Mouse (Mus musculus) inflammation-experienced regulatory T-cells, adult 6 months (primary cell): ENCODE results near the gene Ptprj. TPM values are rescaled to one million over a fixed set of nuclear protein-coding genes. Genes with fewer than 3 reads are reported as not detected.
"Not testable (repeated sequence)": the region's sequence is repeated elsewhere in the genome, so short reads cannot be mapped to it uniquely, and the experiment has no call there.

Experiments used
- ATAC-seq: one replicate; pipeline ENCODE4 v1.8.0; 2017
- polyA plus RNA-seq, 3 experiments: library from polyadenylated mRNA; unstranded; fragments of 100-300 nt; shearing (Covaris generic); gene quantifications; one replicate each; pipeline ENCODE4 v1.2.1; 2017

Gene Ptprj
- polyA plus RNA-seq, 3 experiments from 2014 or later: 4.2 to 5.4 (median 4.8) TPM

DNA sequence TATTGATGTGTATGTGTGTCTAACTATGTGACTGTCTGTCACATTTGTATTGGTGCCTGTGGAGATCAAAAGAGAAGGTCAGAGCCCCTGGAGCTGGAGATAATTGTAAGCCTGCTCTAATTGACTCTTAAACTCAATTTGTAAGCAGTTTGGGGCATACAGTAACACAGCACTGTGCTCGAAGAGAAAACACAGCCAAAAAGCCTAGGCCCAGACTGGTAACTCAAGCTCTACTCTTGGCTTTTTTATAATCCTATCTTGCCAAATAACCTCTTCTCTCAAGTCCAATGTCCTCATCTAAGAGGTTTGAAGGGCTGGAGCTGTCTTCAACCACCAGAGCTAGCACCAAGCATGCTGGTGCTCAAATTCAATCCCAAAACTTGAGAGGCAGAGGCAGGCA, 3.5 kb downstream of the Ptprj start:
- ATAC-seq: no peak

DNA sequence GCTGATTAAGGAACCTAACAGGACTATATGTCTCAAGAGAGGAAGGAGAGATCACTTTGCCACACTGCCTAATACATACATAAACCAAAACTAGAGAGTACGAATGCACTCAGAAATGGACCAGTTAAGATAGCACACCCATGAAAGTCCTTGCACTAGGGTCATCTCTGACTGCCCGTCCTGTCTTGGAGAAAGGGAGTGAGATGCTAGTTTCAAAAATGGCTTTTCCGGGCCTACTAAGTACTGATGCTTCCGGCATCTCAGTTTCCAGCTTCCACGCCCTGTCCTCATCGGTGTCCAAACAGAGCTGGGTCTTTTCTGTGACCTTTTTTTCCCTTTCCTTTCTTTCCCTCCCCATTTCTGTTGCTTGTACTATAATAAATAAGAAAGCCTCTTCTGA, 4.0 kb downstream of the Ptprj start:
- no peak for ATAC-seq

DNA sequence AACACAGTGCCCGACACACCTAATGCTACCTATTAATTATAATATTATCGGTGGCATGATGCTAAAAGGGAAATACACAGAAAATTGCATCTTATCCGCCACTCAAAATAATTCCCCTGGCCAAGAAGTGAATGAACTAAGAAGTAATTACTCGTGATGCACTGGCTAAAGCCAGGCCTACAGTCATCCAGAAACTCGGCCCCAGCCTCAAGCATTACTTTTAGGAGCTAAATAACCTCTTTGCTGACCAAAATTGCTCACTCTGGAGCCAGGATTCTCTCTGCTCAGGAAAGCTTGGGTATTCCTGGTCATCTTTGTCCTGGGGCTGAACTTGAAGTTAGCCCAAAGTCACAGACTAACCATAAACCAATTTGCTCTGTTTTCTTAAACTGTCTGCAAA, 4.7 kb downstream of the Ptprj start:
- no peak for ATAC-seq

DNA sequence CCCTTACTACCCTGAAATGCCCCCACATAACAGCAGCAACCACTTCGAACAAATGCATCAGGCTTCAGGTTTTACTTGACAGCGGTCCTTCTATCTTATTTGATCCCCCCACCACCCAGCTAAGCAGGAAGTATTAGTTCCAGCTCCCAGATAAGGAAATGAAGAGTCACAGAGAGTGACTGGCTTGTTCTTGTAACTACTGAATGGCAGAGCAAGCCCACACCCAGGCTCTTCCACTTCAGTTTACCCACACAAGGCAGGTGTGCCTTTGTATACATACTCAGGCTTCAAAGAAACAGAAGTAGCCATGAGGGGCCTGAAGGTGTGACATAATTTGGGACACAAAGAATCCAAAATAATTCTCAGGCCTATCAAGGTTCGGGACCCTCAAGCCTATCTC, 5.3 kb downstream of the Ptprj start:
- no peak for ATAC-seq

DNA sequence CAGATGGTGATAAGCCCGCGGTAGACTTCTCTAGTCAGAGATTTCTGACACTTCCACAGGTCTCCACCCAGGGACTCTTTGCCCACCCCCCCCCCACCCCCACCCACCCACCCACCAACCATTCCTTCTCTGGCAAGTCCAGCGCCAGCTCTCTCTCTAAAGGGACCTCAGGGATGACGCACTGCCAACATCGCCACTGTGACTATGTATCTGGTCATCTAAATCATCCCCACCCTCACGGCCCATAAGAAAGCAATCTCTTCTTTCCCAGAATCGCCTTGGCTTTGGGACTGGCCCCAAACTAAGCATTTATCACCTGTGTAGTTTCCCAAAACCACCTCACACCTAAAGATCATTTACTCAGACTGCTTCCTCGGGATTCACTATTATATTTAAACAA, 5.9 kb downstream of the Ptprj start:
- no peak for ATAC-seq

DNA sequence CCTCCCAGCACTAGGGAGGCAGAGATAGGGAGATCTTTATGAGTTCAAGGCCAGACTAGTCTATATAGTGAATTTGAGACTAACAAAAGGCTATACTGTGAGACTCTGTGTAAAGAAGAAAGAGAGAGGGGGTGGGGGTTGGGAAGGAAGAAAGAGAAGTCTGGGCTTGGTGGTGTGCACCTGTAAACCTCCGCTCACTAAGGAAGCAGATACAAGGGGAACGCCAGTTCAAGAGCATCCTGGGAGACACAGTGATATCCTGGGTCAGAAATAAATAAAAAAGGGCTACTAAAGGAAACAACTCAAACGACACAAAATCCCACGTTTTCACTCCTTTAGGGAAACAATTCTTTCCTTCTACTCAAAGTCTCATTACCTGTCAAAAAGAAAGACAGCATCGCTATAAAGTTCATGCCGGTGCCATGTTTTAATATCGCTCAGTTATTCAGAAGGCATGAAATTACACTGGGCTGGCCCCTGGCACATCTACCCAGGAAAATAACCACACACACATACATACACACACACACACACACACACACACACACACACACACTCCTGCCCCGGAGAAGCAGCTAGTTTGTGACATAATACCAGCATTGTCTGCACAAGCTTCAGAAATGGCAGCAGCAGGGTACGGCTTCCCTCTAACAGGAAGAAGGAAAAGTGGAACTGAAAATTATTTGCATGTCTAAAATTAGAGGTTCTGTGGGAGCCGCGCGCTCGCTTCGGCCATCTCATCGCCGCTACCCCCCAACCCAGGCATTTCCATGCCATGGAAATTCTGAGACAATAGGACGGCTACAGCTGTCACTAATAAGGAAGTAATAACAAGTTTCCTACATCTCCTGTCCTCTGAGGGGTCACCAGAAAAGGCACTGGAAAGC, 6.6 kb downstream of the Ptprj start:
- ATAC-seq: no peak

DNA sequence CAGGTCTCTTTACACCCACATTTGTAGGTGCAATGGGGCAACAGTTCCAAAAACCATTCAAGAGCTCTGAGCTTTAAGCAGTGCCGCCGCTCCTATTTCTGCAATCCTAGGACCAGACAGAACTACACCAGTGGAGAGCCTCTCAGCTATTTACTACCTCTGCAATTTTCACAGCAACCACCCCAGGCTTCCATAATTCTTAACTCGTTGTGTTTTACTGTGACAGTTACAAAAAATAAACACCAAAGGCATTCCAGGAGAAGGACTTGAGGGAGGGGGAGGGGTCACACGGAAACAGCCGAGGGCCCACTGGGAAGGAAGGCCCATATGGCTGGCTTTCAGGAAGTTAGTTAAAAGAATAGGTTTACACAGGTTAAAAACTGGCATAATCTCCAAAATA, 8.3 kb downstream of the Ptprj start:
- ATAC-seq: no peak

DNA sequence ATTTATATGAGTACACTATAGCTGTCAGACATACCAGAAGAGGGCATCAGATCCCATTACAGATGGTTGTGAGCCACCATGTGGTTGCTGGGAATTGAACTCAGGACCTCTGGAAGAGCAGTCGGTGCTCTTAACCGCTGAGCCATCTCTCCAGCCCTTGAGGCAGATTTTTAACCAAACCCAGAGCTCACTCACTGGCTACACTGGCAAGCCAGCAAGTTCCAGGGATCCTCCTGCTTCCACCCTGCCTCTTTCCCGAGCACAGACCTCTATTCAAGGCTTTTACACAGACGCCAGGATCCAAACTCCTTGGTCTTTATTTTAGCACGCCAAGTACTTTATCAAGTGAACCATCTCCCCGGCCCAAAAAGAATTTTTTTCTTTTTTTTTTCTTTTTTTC, 9.0 kb downstream of the Ptprj start:
- not testable (repeated sequence) for ATAC-seq

DNA sequence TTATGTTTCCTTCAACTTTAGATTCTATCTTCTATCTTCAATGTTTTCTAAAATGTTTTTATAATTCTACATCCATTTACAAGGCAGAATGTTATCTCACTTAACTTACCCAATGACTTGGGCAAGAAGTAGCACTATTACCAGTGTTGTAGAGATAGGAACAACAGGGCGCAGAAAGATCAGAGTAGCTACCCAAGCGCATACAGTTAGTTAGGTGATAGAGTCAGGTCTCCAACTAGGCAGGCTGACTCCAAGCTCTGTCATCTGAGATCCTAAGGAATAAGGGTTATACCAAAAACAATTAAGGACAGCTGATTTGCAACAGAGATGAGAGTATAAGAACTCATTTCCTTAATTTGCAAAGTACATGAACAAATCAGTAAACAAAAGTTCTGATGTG, 9.6 kb downstream of the Ptprj start:
- no peak for ATAC-seq

DNA sequence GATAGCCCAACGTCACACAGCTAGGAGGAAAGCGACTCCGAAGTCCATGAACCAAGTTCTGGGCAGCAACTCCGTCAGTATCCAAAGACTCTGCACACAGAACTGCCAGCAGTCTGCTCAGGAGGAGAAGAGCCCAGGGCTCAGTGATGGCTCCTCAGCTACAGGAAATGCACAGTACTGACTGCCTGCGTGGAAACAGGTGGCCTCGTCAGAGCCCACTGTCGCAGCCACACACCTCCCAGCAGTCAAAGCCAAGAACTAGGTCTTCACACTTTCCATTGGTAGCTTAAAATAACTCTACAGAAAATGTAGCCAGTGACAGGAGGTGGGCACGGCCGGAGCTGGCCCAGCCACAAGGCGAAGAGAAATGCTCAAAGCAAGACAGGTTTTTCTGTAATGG, 10.2 kb downstream of the Ptprj start:
- peak; percentile 78 for ATAC-seq

DNA sequence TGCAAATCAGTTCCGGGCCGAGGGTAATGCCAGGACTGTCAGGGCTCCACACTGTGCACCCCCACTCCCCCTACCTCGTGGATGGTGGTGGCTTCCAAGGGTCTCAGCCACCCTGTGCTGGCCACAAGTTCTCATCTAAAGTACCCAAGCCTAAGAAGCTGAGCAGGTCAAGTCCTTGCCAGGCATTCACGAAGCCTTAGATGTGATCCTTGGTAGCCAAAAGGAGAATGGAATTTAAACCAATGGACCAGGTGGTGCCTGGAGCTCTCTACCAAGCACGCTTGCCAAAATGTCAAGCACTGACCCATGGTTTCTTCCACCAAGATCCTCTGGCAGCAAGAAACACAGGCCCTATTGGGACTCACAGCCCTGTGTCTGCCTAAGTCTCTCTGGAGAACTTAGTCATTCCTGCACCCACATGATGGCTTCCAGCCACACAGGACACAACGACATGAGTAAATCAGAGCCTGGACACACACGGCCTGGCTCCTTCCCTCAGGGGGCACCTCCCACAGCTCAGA, 11.4 kb downstream of the Ptprj start:
- ATAC-seq: no peak

DNA sequence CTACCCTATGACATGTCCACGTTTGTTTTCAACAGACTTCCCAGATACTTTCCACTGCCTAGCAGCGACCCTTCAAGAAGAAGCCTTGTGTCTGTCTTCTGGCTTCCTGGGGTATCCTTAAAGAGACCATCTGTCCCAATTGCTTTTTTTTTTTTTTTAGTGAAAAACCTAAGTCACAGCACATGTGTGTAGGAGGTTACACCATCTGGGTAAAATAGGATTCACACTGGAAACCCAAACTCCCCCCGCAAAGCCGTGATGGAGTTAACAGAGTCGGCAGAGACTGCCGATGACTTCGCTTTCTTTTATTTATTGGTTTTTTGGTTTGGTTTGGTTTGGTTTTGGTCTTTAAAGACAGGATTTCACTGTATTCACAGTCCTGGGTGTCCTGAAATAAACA, 12.4 kb downstream of the Ptprj start:
- no peak for ATAC-seq

DNA sequence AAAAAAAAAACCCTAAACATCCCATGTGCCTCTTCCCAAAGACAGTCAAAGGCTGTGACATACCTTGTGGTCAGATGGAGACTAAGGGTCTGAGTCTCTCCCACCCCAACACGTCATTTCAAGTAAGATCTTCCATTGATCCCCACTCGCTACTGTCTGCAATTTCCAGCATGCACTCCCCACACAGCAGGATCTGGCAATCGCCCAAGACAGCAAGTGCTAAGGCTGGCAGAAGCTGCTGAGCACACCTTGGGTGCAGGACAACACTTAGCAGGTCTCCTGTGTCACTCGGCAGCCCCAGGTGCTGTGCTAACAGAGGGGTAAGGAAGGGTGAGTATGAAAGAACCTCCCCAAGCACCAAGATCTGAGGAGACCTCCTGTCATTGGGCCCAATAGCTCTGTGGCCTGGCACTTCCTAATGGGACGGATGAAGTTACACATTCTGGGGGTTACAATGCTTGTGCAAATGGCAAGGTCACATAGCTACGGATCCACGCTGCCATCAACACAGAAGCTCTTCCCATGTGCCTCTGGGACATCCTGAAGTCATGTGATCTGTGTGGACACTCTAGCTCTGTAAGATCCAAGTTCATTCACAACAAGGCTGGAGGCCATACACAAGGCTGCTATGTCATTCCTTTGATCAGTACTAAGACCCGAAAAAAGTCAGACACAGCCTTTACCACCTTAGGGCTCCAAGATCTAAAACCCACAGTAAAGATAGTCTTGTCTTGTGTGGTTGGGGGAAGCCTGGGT, 13.5 kb downstream of the Ptprj start:
- no peak for ATAC-seq

DNA sequence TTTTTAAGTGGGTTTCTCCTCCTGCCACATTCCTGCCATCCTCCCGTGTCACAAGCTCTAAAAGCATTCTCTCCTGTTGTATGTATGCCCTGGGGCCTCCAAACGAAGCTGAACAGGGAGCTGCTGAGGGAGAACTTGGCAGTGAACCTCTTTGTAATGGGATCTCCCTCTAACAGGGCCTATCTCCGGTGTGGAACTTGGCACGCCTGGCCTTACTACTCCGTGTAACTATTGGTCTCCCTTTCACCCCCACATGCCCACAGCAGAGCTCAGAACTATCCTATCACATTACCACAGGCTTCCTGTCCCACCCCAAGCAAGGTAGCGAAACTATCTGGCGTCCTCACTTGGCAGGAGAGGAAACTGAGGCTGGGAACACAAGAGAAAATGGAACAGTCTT, 14.4 kb downstream of the Ptprj start:
- ATAC-seq: peak; percentile 32

DNA sequence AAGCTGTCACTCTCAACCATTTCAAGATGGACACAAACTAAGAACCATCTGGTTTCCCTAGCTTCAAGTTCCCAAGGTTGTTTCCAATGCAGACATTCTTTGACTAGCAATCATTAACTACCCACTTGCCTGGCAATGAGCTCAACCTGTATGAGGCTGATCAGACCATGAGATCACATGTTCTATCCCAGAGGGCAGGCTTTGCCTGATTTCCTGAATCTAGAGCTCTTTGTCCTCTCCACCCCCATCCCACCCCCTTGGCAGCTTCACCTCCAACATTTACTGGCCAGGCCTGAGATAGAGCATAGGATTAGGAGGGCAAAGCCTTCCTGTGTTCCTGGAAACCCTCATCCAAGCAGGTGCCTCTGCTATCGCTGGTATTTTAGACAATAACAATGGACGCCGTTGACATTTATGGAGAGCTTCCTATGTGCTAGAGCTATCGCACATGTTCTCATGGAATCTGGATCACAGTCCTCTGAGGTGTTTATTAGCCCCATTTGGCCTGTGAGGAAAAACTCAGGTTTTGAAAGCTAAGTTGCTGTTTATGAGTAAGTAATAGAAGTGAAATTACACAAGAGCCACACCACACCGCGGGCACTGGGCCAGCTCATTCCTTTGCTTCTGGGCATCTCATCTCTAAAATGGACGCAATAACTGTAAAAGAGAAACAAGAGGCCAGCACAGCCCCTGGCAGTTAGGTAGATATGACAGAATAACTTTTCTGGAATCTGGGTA, 15.1 kb downstream of the Ptprj start:
- ATAC-seq: no peak

DNA sequence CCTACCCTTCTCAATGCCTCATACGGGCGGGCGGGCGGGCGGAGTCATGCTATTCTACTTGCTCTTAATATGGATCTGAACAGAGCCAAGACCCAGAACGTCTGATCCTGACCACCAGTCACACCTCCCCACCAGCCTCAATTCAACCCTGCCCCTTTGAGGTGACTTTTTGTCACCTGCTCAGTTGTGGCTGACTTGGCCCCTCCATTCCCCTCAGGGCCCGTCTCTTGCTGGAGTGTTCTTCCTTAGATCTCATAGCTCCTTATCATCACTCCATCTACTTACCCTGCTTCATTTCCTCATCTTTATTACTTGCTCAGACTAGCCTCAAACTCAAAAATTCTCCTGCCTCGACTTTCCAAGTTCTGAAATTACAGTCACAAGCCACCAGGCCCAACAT, 15.9 kb downstream of the Ptprj start:
- ATAC-seq: peak; percentile 11

DNA sequence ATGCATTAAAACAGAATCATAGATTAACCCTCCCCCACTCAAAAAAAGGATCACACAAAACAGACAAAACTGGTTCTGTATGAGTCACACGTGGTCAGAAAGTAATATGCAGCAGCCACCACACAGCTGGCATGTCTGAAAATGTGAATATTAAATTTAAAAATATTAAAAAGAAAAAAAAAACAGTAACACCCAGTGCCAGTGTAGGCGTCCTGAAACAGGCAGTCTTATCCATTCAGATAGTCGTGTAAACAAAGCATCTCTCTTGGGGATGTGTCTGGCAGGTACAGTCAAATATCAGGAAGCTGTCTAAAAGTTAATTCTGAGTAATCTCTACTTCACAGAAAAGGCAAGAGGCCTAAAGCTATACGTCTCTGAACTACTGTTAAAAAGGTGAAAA, 17.3 kb downstream of the Ptprj start:
- ATAC-seq: peak; percentile 20

DNA sequence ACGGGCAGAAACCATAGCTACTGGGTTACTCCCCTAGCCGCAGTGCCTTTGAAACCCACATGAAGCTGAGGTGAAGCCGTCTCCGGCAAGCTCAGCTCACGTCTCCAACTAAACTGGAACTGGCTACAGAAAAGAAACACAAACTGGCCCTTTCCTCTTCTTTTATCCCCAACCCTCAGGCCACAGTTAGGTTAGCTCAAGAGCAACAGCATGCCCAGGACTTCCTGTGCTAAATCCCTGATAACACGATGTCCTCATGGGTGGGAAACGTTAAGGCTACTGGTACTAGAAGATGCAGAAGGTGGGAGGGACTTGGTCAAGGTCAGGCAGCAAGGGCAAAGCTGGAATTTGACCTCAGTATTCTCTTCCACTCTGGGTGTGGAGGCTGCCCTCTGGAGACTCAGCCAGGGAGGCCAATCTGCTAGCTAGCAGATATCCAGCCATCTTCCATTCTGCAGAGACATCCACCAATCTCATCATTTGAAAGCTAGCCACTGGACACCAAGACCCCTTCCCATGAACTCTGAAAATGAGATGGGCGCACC, 18.2 kb downstream of the Ptprj start:
- ATAC-seq: no peak

DNA sequence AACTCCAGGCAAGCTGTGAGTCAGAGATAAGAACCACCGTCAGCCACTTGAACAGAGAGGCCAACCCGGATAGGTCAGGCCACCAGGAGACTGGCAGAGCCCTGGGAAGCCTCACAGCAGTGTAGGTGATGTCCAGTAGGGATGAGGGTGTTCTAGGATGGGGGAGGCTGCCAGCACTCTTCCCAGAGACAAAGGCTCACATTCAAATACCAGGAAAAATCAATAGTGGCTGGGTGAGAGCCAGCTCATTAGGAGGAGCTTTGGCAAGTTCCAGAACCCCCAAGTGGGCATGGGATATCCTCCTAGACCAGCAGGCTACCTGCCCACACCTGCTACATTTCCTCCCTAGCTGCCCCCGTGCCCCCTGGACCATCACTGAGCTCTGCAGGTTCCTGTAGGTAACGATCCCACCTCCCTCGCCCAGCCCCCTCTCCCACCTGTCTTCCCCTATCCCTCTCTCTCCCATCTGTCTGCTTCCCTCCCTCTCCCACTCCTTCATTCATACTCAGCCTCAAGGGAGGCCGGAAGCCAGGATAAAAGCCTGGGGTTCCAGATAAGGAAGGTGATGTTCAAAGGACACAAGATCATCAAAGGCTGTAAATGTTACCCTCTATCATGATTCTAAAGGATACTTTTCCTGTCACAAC, 20.1 kb downstream of the Ptprj start:
- ATAC-seq: no peak

DNA sequence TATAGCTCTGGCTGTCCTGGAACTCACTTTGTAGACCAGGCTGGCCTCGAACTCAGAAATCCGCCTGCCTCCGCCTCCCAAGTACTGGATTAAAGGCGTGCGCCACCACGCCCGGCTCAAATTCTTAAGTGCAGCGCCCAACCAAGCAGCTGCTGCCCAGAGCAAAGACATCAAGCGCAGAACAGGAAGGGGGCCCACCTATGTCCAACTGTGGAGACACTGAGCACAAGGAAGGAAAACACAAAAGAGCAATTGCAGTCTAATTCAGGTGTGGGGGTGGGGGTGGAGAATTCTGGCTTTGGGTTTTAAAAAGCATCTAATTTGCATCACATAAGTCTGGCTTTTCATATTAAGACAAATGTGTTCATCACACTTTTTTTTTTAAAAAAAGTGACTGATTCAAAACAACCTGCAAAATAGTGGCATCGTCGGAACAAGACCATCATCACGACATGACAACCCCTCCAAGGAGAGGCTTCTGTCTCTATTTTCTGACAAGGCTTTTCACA, 20.7 kb downstream of the Ptprj start:
- no peak for ATAC-seq

DNA sequence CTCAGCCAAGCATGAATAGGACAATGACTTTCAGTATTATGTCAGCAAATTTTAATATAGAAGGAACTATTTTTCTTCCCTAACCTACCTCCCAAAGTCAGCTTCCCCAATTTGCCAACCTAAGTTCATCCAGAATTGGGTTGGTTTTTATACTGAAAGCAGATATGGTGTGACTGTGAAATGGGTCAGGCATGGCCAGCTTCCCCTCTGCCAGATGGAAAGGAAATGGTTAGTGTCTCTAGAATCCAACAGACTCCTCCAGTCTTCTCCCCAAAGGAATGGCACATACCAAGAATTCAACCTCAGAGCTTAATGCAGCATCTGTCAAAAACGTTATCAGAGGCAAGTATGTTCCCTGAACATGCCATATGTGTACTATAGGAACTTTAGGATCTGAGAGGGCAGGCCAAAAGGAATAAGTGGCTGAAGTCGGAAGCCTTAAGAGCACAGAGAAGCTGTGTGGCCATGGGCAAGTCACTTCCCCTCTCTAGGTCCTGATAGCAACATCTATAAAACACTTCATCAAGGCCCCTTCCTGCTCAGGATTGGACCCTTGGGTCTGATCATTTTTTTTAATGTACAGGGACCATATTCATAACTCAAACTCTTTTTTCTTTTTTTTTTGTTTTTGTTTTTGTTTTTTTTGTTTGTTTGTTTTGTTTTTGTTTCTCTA, 21.3 kb downstream of the Ptprj start:
- ATAC-seq: no peak

DNA sequence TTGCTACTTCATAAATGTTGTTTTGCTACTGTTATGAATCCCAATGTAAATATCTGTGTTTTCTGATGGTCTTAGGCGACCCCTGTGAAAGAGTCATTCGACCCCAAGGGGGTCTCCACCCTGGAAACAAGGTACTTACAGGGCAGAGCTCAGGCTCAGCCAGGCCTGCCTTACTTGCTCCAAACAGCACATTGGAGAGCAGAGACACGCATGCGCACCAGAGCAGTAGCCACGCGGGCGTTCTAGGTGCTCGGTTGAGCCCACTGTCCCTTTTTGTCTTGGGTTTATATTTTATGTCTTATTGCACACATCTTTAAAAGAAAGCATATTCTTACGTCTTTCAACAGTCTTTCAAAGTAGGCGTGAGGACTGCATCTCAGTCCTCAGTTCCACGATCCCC, 22.1 kb downstream of the Ptprj start:
- ATAC-seq: no peak
